Mouse (Mus musculus) kidney, postnatal 0 days (tissue): ENCODE results near the gene Gm12394. TPM values are rescaled to one million over a fixed set of nuclear protein-coding genes. Genes with fewer than 3 reads are reported as not detected.
"Not testable (repeated sequence)": the region's sequence is repeated elsewhere in the genome, so short reads cannot be mapped to it uniquely, and the experiment has no call there.

Source experiments
- ATAC-seq: fragments of 200-750 bp; cut with Nextera tagmentation; replicated peaks from 2 replicates; pipeline ENCODE4 v1.8.0; 2017; ENCODE audit warnings: low read depth, moderate number of reproducible peaks, moderate TSS enrichment, moderate library complexity; ENCODE audit not compliant: low FRiP score
- DNase-seq: peaks from one replicate; pipeline ENCODE4 v3.0.0-alpha.2; 2016; ENCODE audit warnings: low spot score
- H3K27ac ChIP-seq: fragments of 300-500 bp; sonication (generic); 2 replicates; pipeline ENCODE4 v1.5.1; 2014; ENCODE audit warnings: mild to moderate bottlenecking
- H3K27me3 ChIP-seq: fragments of 300-500 bp; sonication (generic); 2 replicates; pipeline ENCODE4 v1.6.1; 2014; ENCODE audit warnings: low read length, mixed read lengths; ENCODE audit not compliant: insufficient read depth
- H3K36me3 ChIP-seq: fragments of 300-500 bp; sonication (generic); 2 replicates; pipeline ENCODE4 v1.6.1; 2014; ENCODE audit warnings: low read length, mixed read lengths; ENCODE audit not compliant: insufficient read depth
- H3K4me1 ChIP-seq: fragments of 300-500 bp; sonication (generic); replicated peaks from 2 replicates; pipeline ENCODE4 v1.6.1; 2014; ENCODE audit warnings: antibody characterized with exemption, low read length, mixed read lengths; ENCODE audit not compliant: insufficient read depth
- H3K4me2 ChIP-seq: fragments of 300-500 bp; sonication (generic); 2 replicates; pipeline ENCODE4 v1.6.1; 2014; ENCODE audit warnings: mild to moderate bottlenecking, low read length, moderate library complexity, mixed read lengths
- H3K4me3 ChIP-seq: fragments of 300-500 bp; sonication (generic); replicated peaks from 2 replicates; pipeline ENCODE4 v1.5.1; 2014; ENCODE audit warnings: low read depth, low read length
- H3K9ac ChIP-seq: fragments of 300-500 bp; sonication (generic); 2 replicates; pipeline ENCODE4 v1.6.1; 2014; ENCODE audit warnings: low read depth, low read length
- H3K9me3 ChIP-seq: fragments of 300-500 bp; sonication (generic); replicated peaks from 2 replicates; pipeline ENCODE4 v1.6.1; 2016; ENCODE audit warnings: low read length, inconsistent platforms, mixed read lengths
- CTCF ChIP-seq: IDR thresholded peaks from 2 replicates; pipeline ENCODE4 v1.5.1; 2016; ENCODE audit warnings: antibody characterized with exemption, low read depth, mild to moderate bottlenecking, moderate library complexity
- WGBS: fragments of 180-500 bp; shearing (Covaris S2); extraction: QIAGEN DNeasy Blood & Tissue Kit; methylation state at CpG from one replicate; pipeline ENCODE4 v1.1.7; 2014; 5-methylcytosine and 5-hydroxymethylcytosine counted together
- polyA plus RNA-seq: library from polyadenylated mRNA; unstranded; fragments of >200 nt; fragmentation: Nextera tagmentation; extraction: Ambion mirVana; gene quantifications from 2 replicates; pipeline ENCODE4 v1.2.1, GENCODE M21; 2015

The Gm12394 gene
- 0.14 and 0.26 TPM in 2 replicates for polyA plus RNA-seq

GRCm38 (mm10) chr4:42856671-42857070, at the start of gene Gm12394:
Gene Gm12394 (minus strand): TSS chr4:42856771.
- not testable (repeated sequence) for H3K4me2 ChIP-seq, H3K9me3 ChIP-seq, DNase-seq, ATAC-seq, H3K27me3 ChIP-seq, H3K9ac ChIP-seq, H3K4me3 ChIP-seq, H3K36me3 ChIP-seq, H3K4me1 ChIP-seq, H3K27ac ChIP-seq
- 82% methylated on average over 1 of the region's 1 CpGs for WGBS

GRCm38 (mm10) chr4:42904966-42905365, 48.4 kb upstream of the Gm12394 start:
- Histone ChIP-seq H3K4me1 (no peaks in the 10 kb centered on the region), H3K9ac (no peak overlapping the region), H3K27me3 (no peaks in the 10 kb centered on the region), H3K4me2 (no peak overlapping the region), H3K9me3 (no peaks in the 10 kb centered on the region), H3K4me3 (no peak overlapping the region), H3K36me3 (no peaks in the 10 kb centered on the region), H3K27ac (no peak overlapping the region)
- TF ChIP-seq CTCF, result no peak
- no peak for ATAC-seq
- WGBS, result 85% methylated on average over 6 of the region's 6 CpGs
- DNase-seq, result no peak

- Histone ChIP-seq H3K9ac (no peak overlapping the region), H3K36me3 (no peaks in the 10 kb centered on the region), H3K9me3 (no peaks in the 10 kb centered on the region), H3K27ac (no peak overlapping the region), H3K4me1 (no peaks in the 10 kb centered on the region), H3K27me3 (no peaks in the 10 kb centered on the region), H3K4me2 (no peak overlapping the region), H3K4me3 (no peak overlapping the region)
- no peak for DNase-seq
- WGBS, result 93% methylated on average over 3 of the region's 3 CpGs
- no peak for ATAC-seq
- TF ChIP-seq CTCF, result no peak
Observed at GRCm38 (mm10) chr4:42904523-42904922, 48.0 kb upstream of the Gm12394 start.

- Histone ChIP-seq H3K4me3 (no peak overlapping the region), H3K27me3 (no peaks in the 10 kb centered on the region), H3K9me3 (no peaks in the 10 kb centered on the region), H3K9ac (no peak overlapping the region), H3K4me2 (no peak overlapping the region), H3K27ac (no peak overlapping the region), H3K36me3 (no peaks in the 10 kb centered on the region), H3K4me1 (no peaks in the 10 kb centered on the region)
- no peak for DNase-seq
- no peak for TF ChIP-seq CTCF
- ATAC-seq, result no peak
- WGBS, result 54% methylated on average over 1 of the region's 1 CpGs
Observed at GRCm38 (mm10) chr4:42903942-42904341, 47.4 kb upstream of the Gm12394 start.

- DNase-seq, result no peak
- Histone ChIP-seq H3K4me2 (no peak overlapping the region), H3K9me3 (no peaks in the 10 kb centered on the region), H3K36me3 (no peaks in the 10 kb centered on the region), H3K27ac (no peak overlapping the region), H3K4me3 (no peak overlapping the region), H3K27me3 (no peaks in the 10 kb centered on the region), H3K9ac (no peak overlapping the region), H3K4me1 (no peaks in the 10 kb centered on the region)
- TF ChIP-seq CTCF, result no peak
- ATAC-seq, result no peak
- WGBS, result 87% methylated on average over 5 of the region's 5 CpGs
Observed at GRCm38 (mm10) chr4:42902730-42903129, 46.2 kb upstream of the Gm12394 start.

- Histone ChIP-seq H3K27me3 (no peaks in the 10 kb centered on the region), H3K9me3 (no peaks in the 10 kb centered on the region)
Observed at GRCm38 (mm10) chr4:42902174-42902573, 45.6 kb upstream of the Gm12394 start.

GRCm38 (mm10) chr4:42900878-42901277, 44.3 kb upstream of the Gm12394 start:
- Histone ChIP-seq H3K4me2 (no peak overlapping the region), H3K4me3 (no peak overlapping the region), H3K9ac (no peak overlapping the region), H3K36me3 (no peaks in the 10 kb centered on the region), H3K27ac (no peak overlapping the region), H3K9me3 (no peaks in the 10 kb centered on the region), H3K27me3 (no peaks in the 10 kb centered on the region), H3K4me1 (no peaks in the 10 kb centered on the region)
- DNase-seq, result no peak
- TF ChIP-seq CTCF, result no peak
- 70% methylated on average over 5 of the region's 5 CpGs for WGBS
- ATAC-seq, result no peak

More at GRCm38 (mm10) chr4:42902174-42902573, 45.6 kb upstream of the Gm12394 start:
- TF ChIP-seq CTCF, result peak; percentile 49; the same call in 1 of the 2 replicates
- Histone ChIP-seq H3K9ac (no peak overlapping the region), H3K27ac (no peak overlapping the region), H3K4me3 (no peak overlapping the region), H3K36me3 (no peaks in the 10 kb centered on the region), H3K4me2 (no peak overlapping the region), H3K4me1 (no peaks in the 10 kb centered on the region)
- DNase-seq (no peak), ATAC-seq (no peak)
- 54% methylated on average over 9 of the region's 9 CpGs for WGBS
